Mouse (Mus musculus) liver, postnatal 0 days (tissue): ENCODE data around the gene Rac3.

Experiments
- CTCF ChIP-seq: sonication (generic); IDR thresholded peaks from 2 replicates; pipeline ENCODE4 v1.5.1; 2016; ENCODE audit warnings: antibody characterized with exemption, low read depth
- EP300 ChIP-seq: IDR thresholded peaks from 2 replicates; pipeline ENCODE4 v1.6.1; 2016; ENCODE audit warnings: antibody characterized with exemption, low read depth, mild to moderate bottlenecking

DNA sequence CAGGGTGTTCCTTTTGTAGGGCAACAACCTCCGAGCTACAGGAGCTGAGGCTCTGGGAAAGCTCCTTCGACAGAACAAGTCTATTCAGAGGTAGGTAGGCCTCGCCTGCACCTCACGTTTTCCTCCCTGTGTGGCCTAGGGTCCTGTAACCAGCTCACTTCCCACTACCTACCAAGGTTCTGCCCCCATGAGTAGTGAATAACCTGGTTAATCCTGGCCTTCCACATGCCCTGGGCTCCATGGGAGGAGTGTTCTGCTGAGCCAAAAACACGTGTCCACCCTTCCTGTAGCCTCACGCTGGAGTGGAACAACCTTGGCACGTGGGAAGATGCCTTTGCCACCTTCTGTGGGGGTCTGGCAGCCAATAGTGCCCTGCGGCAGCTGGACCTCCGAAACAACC, 6.1 kb upstream of the Rac3 start:
- TF ChIP-seq CTCF (no peak), EP300 (no peak)
